Mouse (Mus musculus) stomach, postnatal 0 days (tissue): ENCODE measurements around the gene Nr6a1.

Experiments
- CTCF ChIP-seq: IDR thresholded peaks from 2 replicates; pipeline ENCODE4 v1.5.1; 2016; ENCODE audit warnings: antibody characterized with exemption, low read depth, mild to moderate bottlenecking, moderate library complexity
- EP300 ChIP-seq: optimal IDR thresholded peaks from 2 replicates; pipeline ENCODE3; 2016; ENCODE audit warnings: antibody characterized with exemption

GRCm38 (mm10) chr2:38704336-38704735 lies 223.2 kb downstream of the Nr6a1 start:
- no peak for TF ChIP-seq CTCF
- no peak for TF ChIP-seq EP300
